Comparison of ENCODE assay signal across 15 mouse cellular contexts in genomic region chr4:48415838-48416335, GRCm38 (mm10). TPM values are rescaled to one million over a fixed set of nuclear protein-coding genes. Genes with fewer than 3 reads are reported as not detected.
DNase-seq lines count a peak whose midpoint lies in the region; ATAC-seq lines count a peak whose summit lies in the region.
"Had no signal": no experiment of that assay in that cellular context is flagged by ENCODE, and none has a peak within 500 bp of the region (broad histone marks: within the 10 kb centered on the region; RNA-seq: fewer than 3 reads in every experiment).

No protein-coding gene starts in this region.

- H3K9ac ChIP-seq in kidney, embryonic 15.5 days: no peak overlapping the region
- H3K9ac ChIP-seq in midbrain, embryonic 15.5 days: no peak overlapping the region

- WGBS in kidney, embryonic 15.5 days: 76% methylated on average over 10 of the region's 10 CpGs
- 82% methylated on average over 10 of the region's 10 CpGs for WGBS in heart, embryonic 10.5 days
- 85% methylated on average over 10 of the region's 10 CpGs for WGBS in midbrain, embryonic 15.5 days

- peaks cover 15% of the 10 kb centered on the region; the same call in 1 of the 2 replicates for H3K36me3 ChIP-seq in kidney, embryonic 15.5 days
- peaks cover 10% of the 10 kb centered on the region for H3K36me3 ChIP-seq in heart, embryonic 10.5 days
- H3K36me3 ChIP-seq in midbrain, embryonic 15.5 days (replicated peaks): no peaks in the 10 kb centered on the region

- no peak overlapping the region for H3K27ac ChIP-seq in kidney, embryonic 15.5 days
- H3K27ac ChIP-seq in heart, embryonic 10.5 days: peak overlapping the region; percentile 37; the same call in 1 of the 2 replicates
- H3K27ac ChIP-seq in midbrain, embryonic 15.5 days: no peak overlapping the region
- H3K27ac ChIP-seq: hindbrain, embryonic 10.5 days had no signal

- no peak overlapping the region for H3K4me3 ChIP-seq in kidney, embryonic 15.5 days (replicated peaks)
- H3K4me3 ChIP-seq in heart, embryonic 10.5 days: no peak overlapping the region
- no peak overlapping the region for H3K4me3 ChIP-seq in midbrain, embryonic 15.5 days
- H3K4me3 ChIP-seq: erythroblast, embryonic 14.5 days; hindbrain, embryonic 10.5 days had no signal

- H3K9me3 ChIP-seq in kidney, embryonic 15.5 days (replicated peaks): no peaks in the 10 kb centered on the region
- peaks cover 3% of the 10 kb centered on the region; the same call in 1 of the 2 replicates for H3K9me3 ChIP-seq in heart, embryonic 10.5 days
- no peaks in the 10 kb centered on the region for H3K9me3 ChIP-seq in midbrain, embryonic 15.5 days
- H3K9me3 ChIP-seq: hindbrain, embryonic 10.5 days had no signal

- no peak for ATAC-seq in kidney, embryonic 15.5 days (replicated peaks; ENCODE audit: low FRiP score)
- no peak for ATAC-seq in frontal cortex, adult (ENCODE audit: low TSS enrichment)
- ATAC-seq in midbrain, embryonic 15.5 days (replicated peaks): no peak
- ATAC-seq: intestine, embryonic 16.5 days; lung, postnatal 0 days had no signal

- H3K4me1 ChIP-seq in kidney, embryonic 15.5 days: no peaks in the 10 kb centered on the region
- H3K4me1 ChIP-seq in heart, embryonic 10.5 days: peaks cover 28% of the 10 kb centered on the region
- no peaks in the 10 kb centered on the region for H3K4me1 ChIP-seq in midbrain, embryonic 15.5 days

- DNase-seq in kidney, postnatal 10 days: peak; percentile 50
- peak; percentile 73 for DNase-seq in adrenal gland, postnatal 14 days
- peak; percentile 17 for DNase-seq in cerebellum, adult 9-11 months
- no peak for DNase-seq in heart, embryonic 10.5 days (ENCODE audit: low spot score)
- DNase-seq in spleen, postnatal 4 days (ENCODE audit: low spot score in 2 of 2): no peak
- DNase-seq: layer of hippocampus, postnatal 36 days; liver had no signal

- H3K27me3 ChIP-seq in kidney, embryonic 15.5 days: no peaks in the 10 kb centered on the region
- no peaks in the 10 kb centered on the region for H3K27me3 ChIP-seq in heart, embryonic 10.5 days (ENCODE audit: insufficient read depth, poor library complexity, severe bottlenecking)
- no peaks in the 10 kb centered on the region for H3K27me3 ChIP-seq in midbrain, embryonic 15.5 days (replicated peaks)
- H3K27me3 ChIP-seq: CH12.LX had no signal

- no peak overlapping the region for H3K4me2 ChIP-seq in kidney, embryonic 15.5 days
- H3K4me2 ChIP-seq in midbrain, embryonic 15.5 days: no peak overlapping the region

RNA-seq across cellular contexts. Expression of gene Tex10, which starts 57.4 kb away (rescaled TPM):
- polyA plus RNA-seq in kidney, embryonic 15.5 days (2015; fragmentation: Nextera tagmentation; extraction: Ambion mirVana): 56.9 and 57.1 TPM in 2 replicates
- total RNA-seq in adrenal gland, postnatal 14 days (2021): 23.0 and 27.0 TPM in 2 replicates
- polyA plus RNA-seq in heart, embryonic 10.5 days (2016; fragmentation: Nextera tagmentation; extraction: Ambion mirVana): 46.5 and 62.0 TPM in 2 replicates
- 36.5 and 38.1 TPM in 2 replicates for polyA plus RNA-seq in midbrain, embryonic 15.5 days (2015; fragmentation: Nextera tagmentation; extraction: Ambion mirVana)

Comparison
In these comparisons a context has a peak if more than half of its experiments do, and no peak if none do; other contexts are left out.
1. DNase-seq: peak in kidney, postnatal 10 days (single experiment), adrenal gland, postnatal 14 days (single experiment) and cerebellum, adult 9-11 months (single experiment); none in heart, embryonic 10.5 days (single experiment) and spleen, postnatal 4 days (0 of 2).